Mouse (Mus musculus) heart, embryonic 16.5 days (tissue): ENCODE results near the gene Tnpo3. TPM values are rescaled to one million over a fixed set of nuclear protein-coding genes. Genes with fewer than 3 reads are reported as not detected.
A peak's percentile ranks its signal among the peaks of the same experiment; 100 is the strongest.

Experiments
- ATAC-seq: fragments of 200-750 bp; cut with Nextera tagmentation; replicated peaks from 2 replicates; pipeline ENCODE4 v1.8.0; 2017; ENCODE audit warnings: moderate number of reproducible peaks; ENCODE audit not compliant: insufficient read depth, low FRiP score; ENCODE audit errors: extremely low read depth
- H3K27ac ChIP-seq: fragments of 300-500 bp; sonication (generic); 2 replicates; pipeline ENCODE4 v1.5.1; 2014; ENCODE audit warnings: mild to moderate bottlenecking, low read length, control low read depth, moderate library complexity
- H3K27me3 ChIP-seq: fragments of 300-500 bp; sonication (generic); 2 replicates; pipeline ENCODE4 v1.6.1; 2014; ENCODE audit warnings: low read length, mixed read lengths; ENCODE audit not compliant: control insufficient read depth, insufficient read depth
- H3K36me3 ChIP-seq: fragments of 300-500 bp; sonication (generic); 2 replicates; pipeline ENCODE4 v1.6.1; 2014; ENCODE audit not compliant: control insufficient read depth, insufficient read depth
- H3K4me1 ChIP-seq: fragments of 300-500 bp; sonication (generic); 2 replicates; pipeline ENCODE4 v1.6.1; 2014; ENCODE audit warnings: low read length, mixed read lengths; ENCODE audit not compliant: control insufficient read depth, insufficient read depth
- H3K4me2 ChIP-seq: fragments of 300-500 bp; sonication (generic); 2 replicates; pipeline ENCODE4 v1.6.1; 2014; ENCODE audit warnings: low read depth, mild to moderate bottlenecking, control low read depth, low read length
- H3K4me3 ChIP-seq: fragments of 300-500 bp; sonication (generic); 2 replicates; pipeline ENCODE4 v1.5.1; 2014; ENCODE audit warnings: mild to moderate bottlenecking, control low read depth, low read length
- H3K9ac ChIP-seq: fragments of 300-500 bp; sonication (generic); 2 replicates; pipeline ENCODE4 v1.6.1; 2014; ENCODE audit warnings: low read length, control low read depth
- H3K9me3 ChIP-seq: fragments of 300-500 bp; sonication (generic); replicated peaks from 2 replicates; pipeline ENCODE4 v1.6.1; 2016; ENCODE audit warnings: low read length; ENCODE audit not compliant: control insufficient read depth
- WGBS: fragments of 180-500 bp; shearing (Covaris S2); extraction: QIAGEN DNeasy Blood & Tissue Kit; methylation state at CpG from one replicate; pipeline ENCODE4 v1.1.7; 2014; 5-methylcytosine and 5-hydroxymethylcytosine counted together
- polyA plus RNA-seq: library from polyadenylated mRNA; unstranded; fragments of >200 nt; fragmentation: Nextera tagmentation; extraction: Ambion mirVana; gene quantifications from 2 replicates; pipeline ENCODE4 v1.2.1, GENCODE M21; 2015

The Tnpo3 gene
- polyA plus RNA-seq, 1 experiment from 2014 or later, result 63.5 TPM

- peaks cover 32% of the 10 kb centered on the region for H3K4me1 ChIP-seq
Observed at GRCm38 (mm10) chr6:29525256-29525655, 84.4 kb downstream of the Tnpo3 start.

GRCm38 (mm10) chr6:29524034-29524489 lies 85.6 kb downstream of the Tnpo3 start:
- Histone ChIP-seq H3K4me1 (peaks cover 22% of the 10 kb centered on the region), H3K9me3 (peaks cover 4% of the 10 kb centered on the region; the same call in 1 of the 2 replicates), H3K4me3 (no peak overlapping the region), H3K27ac (no peak overlapping the region), H3K9ac (no peak overlapping the region), H3K4me2 (no peak overlapping the region), H3K36me3 (no peaks in the 10 kb centered on the region), H3K27me3 (peaks cover 10% of the 10 kb centered on the region)
- 34% methylated on average over 6 of the region's 6 CpGs for WGBS
- ATAC-seq, result no peak

More at GRCm38 (mm10) chr6:29525256-29525655, 84.4 kb downstream of the Tnpo3 start:
- Histone ChIP-seq H3K9ac (no peak overlapping the region), H3K4me2 (no peak overlapping the region), H3K27ac (no peak overlapping the region), H3K9me3 (peaks cover 4% of the 10 kb centered on the region; the same call in 1 of the 2 replicates), H3K27me3 (peaks cover 13% of the 10 kb centered on the region), H3K36me3 (no peaks in the 10 kb centered on the region), H3K4me3 (no peak overlapping the region)
- ATAC-seq, result no peak
- 76% methylated on average over 6 of the region's 6 CpGs for WGBS

GRCm38 (mm10) chr6:29523301-29524033 lies 86.2 kb downstream of the Tnpo3 start:
- WGBS, result 75% methylated on average over 12 of the region's 12 CpGs
- Histone ChIP-seq H3K9ac (no peak overlapping the region), H3K9me3 (peaks cover 4% of the 10 kb centered on the region; the same call in 1 of the 2 replicates), H3K27ac (peak overlapping the region; percentile 36; the same call in 1 of the 2 replicates), H3K36me3 (no peaks in the 10 kb centered on the region), H3K4me3 (no peak overlapping the region), H3K27me3 (peaks cover 10% of the 10 kb centered on the region), H3K4me1 (peaks cover 20% of the 10 kb centered on the region), H3K4me2 (no peak overlapping the region)
- no peak for ATAC-seq

- peaks cover 4% of the 10 kb centered on the region; the same call in 1 of the 2 replicates for H3K9me3 ChIP-seq
- no peak overlapping the region for H3K4me2 ChIP-seq
- no peak for ATAC-seq
- H3K9ac ChIP-seq, result no peak overlapping the region
- peaks cover 7% of the 10 kb centered on the region; the same call in 1 of the 2 replicates for H3K27me3 ChIP-seq
- no peak overlapping the region for H3K27ac ChIP-seq
- H3K4me3 ChIP-seq, result no peak overlapping the region
- 72% methylated on average over 6 of the region's 6 CpGs for WGBS
- H3K4me1 ChIP-seq, result peaks cover 14% of the 10 kb centered on the region
- H3K36me3 ChIP-seq, result no peaks in the 10 kb centered on the region
Observed at GRCm38 (mm10) chr6:29522626-29523300, 86.9 kb downstream of the Tnpo3 start.

GRCm38 (mm10) chr6:29517139-29517538 lies 92.5 kb downstream of the Tnpo3 start:
- ATAC-seq, result peak; percentile 37; the same call in 1 of the 2 replicates
- H3K9me3 ChIP-seq, result no peaks in the 10 kb centered on the region
- H3K27ac ChIP-seq, result no peak overlapping the region
- H3K36me3 ChIP-seq, result no peaks in the 10 kb centered on the region
- H3K4me2 ChIP-seq, result no peak overlapping the region
- peaks cover 8% of the 10 kb centered on the region for H3K4me1 ChIP-seq
- WGBS, result 6% methylated on average over 5 of the region's 5 CpGs
- no peak overlapping the region for H3K9ac ChIP-seq
- no peaks in the 10 kb centered on the region for H3K27me3 ChIP-seq
- H3K4me3 ChIP-seq, result no peak overlapping the region

GRCm38 (mm10) chr6:29513284-29513683 lies 96.4 kb downstream of the Tnpo3 start:
- Histone ChIP-seq H3K36me3 (no peaks in the 10 kb centered on the region), H3K4me2 (peak overlapping the region; percentile 56), H3K9ac (peak overlapping the region; percentile 27), H3K4me3 (peak overlapping the region; percentile 25), H3K27ac (peak overlapping the region; percentile 17; the same call in 1 of the 2 replicates), H3K4me1 (peaks cover 8% of the 10 kb centered on the region), H3K27me3 (peaks cover 6% of the 10 kb centered on the region; the same call in 1 of the 2 replicates), H3K9me3 (no peaks in the 10 kb centered on the region)
- ATAC-seq, result peak; percentile 52
- WGBS, result 1% methylated on average over 11 of the region's 11 CpGs

- Histone ChIP-seq H3K27ac (peak overlapping the region; percentile 53; the same call in 1 of the 2 replicates), H3K9ac (no peak overlapping the region), H3K4me2 (no peak overlapping the region), H3K4me1 (peaks cover 10% of the 10 kb centered on the region), H3K27me3 (peaks cover 10% of the 10 kb centered on the region; the same call in 1 of the 2 replicates), H3K36me3 (no peaks in the 10 kb centered on the region), H3K4me3 (no peak overlapping the region), H3K9me3 (no peaks in the 10 kb centered on the region)
- WGBS, result 48% methylated on average over 2 of the region's 2 CpGs
- ATAC-seq, result no peak
Observed at GRCm38 (mm10) chr6:29509086-29509485, 100.6 kb downstream of the Tnpo3 start.

GRCm38 (mm10) chr6:29507447-29508309 lies 102.0 kb downstream of the Tnpo3 start, which contains the start of gene Kcp:
Kcp (minus strand) TSS chr6:29507952.
- ATAC-seq, result peak; percentile 52
- peak within 1 kb of the TSS; percentile 81 for H3K4me2 ChIP-seq
- no peaks in the 10 kb centered on the region for H3K36me3 ChIP-seq
- peaks cover 10% of the 10 kb centered on the region; the same call in 1 of the 2 replicates for H3K27me3 ChIP-seq
- H3K9me3 ChIP-seq, result no peaks in the 10 kb centered on the region
- H3K27ac ChIP-seq, result no peak within 1 kb of the TSS
- H3K4me3 ChIP-seq, result peak within 1 kb of the TSS; percentile 66
- peaks cover 2% of the 10 kb centered on the region for H3K4me1 ChIP-seq
- under 1% methylated on average over 43 of the region's 47 CpGs for WGBS
- peak within 1 kb of the TSS; percentile 73 for H3K9ac ChIP-seq
